Mouse (Mus musculus) ovary, postnatal 14 days (tissue): ENCODE results near the gene Gm572.

ENCODE experiments used
- DNase-seq: peaks from one replicate; pipeline ENCODE4 v3.0.0; 2022; ENCODE audit warnings: low spot score

The Gm572 gene

DNA sequence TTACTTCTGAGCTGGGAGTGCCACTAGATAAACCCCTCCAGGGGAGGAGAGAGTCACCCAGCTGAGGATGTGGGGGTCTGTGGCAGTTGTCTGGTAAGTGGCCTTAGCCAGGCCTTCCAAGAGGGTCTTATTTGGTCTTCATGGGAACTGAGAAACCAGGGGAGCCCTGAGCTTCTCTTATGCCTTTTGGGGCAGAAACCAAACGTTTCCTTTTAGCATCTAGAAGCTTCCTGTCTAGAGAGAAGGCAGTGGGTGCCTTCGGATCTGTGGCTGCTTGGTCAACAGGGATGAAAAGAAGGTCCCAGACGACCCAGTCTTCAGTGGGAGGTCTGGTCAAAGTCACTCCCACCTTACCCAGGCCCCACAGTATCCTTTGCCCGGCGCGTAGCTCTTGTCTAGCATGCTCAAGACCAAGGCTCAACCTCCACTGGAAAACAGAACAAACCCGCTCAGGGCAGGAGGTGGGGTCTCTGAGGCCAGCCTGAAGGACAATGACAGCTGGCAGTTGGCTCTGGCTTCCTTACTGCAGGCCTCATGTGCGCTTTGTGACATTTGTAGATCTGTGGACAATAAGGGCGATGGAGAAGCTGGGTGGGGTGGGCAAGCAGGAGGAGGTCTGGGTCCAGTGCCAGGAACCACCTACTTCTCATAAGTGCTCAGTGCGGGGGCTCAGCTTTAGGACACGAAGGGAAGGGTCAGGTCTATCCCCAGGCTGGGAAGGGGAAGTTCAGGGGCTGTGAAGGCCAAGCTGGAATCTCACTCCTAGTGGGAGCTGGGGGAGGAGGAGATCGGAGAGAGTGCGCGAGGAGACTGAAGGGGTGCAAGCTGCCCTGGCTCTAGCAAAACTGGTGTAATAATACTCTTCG lies at the start of gene Gm572:
Gene Gm572, plus strand, starts transcription at position 27 of the 866 bp plus-strand sequence.
- DNase-seq, result no peak

DNA sequence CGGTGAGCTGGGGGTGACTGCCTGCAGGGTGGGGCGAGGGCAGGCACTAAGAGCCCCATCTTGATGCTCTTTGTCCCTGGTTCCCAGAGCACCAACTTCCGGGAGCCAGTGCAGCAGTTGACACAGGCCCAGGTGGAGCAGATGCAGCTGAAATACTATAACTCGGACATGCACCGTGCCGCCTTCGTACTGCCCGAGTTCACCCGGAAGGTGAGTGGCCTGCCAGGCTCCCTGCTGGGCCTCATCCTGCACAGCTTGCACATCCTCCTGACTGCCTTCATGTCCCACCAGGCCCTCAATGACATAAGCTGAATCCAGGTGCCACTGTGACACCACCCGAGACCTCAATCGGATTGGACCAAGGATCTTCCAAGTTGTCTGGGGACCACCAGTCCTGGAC lies 49.1 kb upstream of the Gm572 start:
- DNase-seq, result no peak

DNA sequence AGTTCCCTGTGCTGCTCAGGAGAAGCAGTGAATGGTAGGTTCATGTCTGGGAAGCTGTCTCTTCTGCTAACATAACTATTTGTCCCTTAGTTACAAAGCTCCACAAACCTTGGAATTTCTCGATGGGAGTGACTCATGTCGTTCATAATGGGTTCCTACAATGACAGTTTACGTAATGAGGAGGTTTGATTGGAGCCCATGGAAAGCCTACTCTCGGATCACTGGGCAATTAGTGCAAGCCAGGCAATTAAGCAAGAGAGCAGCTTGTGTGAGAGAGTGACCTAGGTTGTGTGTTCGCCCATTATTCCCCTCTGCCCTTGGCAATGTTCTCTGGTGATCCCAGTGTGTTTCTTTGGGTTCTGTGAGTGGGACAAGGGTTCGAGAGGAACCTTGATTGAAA lies 47.2 kb upstream of the Gm572 start:
- DNase-seq, result no peak

DNA sequence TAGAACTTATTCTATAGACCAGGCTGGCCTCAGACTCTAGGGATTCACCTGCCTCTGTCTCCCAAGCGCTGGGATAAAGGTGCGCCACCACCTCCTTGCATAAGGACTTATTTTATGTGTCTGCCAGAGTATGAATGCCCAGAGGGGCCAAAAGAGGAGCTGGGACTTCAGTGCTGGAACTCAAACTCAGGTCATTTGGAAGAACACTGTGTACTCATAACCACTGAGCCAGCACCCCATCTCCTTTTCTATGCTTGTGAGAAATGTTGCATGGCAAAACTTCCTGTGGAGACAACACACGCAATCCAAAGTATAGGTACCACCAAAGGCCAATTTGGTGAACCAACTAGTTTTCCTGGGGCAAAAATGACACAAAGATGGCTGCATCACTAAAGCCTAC lies 46.4 kb upstream of the Gm572 start:
- DNase-seq, result no peak

DNA sequence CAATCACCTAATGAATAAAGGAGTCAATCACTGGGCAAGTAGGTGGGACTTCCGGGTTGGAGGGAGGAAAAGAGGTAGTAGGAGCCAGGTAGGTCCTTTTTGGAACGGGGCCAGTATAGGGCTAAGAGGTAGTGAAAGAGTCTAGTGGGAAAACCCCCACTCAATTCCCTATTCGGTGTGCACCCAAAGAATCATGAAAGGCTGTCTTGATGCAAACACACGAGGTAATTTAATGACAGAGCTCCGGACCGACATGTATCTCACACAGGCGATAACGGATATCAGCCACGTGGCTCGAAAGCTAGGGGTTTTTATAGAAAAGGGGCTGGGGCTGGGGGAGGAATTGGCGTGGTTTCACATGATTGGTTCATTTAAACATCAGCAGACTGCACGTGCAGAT lies 44.3 kb upstream of the Gm572 start:
- DNase-seq, result no peak

DNA sequence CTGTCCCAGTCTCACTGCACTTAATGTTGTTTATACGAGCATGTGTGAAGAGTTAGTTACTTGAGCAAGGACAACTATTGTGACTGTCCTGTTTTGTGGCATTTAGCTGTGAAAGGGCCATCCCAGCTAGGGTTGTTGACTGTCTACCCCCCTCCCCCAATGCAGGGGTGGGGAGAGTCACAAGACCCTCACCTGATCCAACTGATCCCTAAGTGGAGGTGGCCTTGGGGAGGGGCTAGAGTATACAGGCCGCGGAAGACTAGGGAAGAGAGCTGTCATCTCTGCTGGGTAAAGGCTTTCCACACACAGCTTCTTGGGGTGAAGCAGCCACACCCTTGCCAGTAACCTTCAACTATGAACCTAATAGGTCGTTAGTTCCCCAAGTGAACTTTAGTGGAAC lies 42.8 kb upstream of the Gm572 start:
- no peak for DNase-seq

DNA sequence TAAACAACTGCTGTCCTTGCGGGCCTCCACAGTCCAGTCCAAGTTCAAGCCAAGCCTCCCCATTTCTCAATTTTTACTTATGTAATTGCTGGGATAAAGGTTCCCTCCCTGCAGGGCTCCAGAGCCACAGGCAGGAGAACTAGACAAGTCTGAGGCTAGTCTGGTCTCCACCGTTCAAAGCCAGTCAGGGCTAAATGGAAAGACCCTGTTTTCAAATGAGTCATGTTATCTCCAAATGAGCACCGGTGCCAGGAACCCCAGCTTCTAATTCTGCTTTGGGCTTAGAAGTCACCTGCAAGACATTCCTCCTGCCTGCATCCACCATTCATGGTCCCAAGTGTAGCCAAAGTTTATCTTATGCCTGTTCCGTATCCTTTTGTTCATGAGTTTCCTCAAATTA lies 41.2 kb upstream of the Gm572 start:
- DNase-seq, result no peak

DNA sequence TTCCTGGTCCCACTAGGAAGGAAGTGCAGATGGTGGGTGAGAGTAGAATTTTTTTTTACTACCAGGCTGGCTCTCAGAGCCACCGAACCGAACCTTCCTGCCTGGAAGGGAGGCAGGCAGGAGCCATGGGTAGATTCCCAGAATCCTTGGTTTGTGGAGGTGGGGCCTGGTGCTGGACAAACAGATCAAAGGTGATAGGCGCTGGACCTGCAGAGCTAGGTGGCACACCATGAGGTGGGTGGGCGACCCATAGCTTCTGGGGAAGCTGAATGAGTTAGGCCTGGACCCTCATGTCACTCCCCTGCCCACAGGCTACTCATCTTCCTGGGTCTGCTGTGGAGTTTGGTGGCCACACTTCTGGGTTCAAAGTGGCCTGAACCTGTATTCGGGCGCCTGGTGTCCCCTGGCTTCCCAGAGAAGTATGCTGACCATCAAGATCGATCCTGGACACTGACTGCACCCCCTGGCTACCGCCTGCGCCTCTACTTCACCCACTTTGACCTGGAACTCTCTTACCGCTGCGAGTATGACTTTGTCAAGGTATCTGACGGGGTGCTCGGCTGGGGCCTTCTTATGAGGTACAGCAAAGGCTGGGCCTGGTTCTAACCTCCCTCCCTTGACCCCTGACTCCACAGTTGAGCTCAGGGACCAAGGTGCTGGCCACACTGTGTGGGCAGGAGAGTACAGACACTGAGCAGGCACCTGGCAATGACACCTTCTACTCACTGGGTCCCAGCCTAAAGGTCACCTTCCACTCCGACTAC lies 40.6 kb upstream of the Gm572 start, which contains the start of gene Masp2:
Gene Masp2, plus strand, starts transcription at position 198 of the 764 bp plus-strand sequence.
- DNase-seq, result no peak

DNA sequence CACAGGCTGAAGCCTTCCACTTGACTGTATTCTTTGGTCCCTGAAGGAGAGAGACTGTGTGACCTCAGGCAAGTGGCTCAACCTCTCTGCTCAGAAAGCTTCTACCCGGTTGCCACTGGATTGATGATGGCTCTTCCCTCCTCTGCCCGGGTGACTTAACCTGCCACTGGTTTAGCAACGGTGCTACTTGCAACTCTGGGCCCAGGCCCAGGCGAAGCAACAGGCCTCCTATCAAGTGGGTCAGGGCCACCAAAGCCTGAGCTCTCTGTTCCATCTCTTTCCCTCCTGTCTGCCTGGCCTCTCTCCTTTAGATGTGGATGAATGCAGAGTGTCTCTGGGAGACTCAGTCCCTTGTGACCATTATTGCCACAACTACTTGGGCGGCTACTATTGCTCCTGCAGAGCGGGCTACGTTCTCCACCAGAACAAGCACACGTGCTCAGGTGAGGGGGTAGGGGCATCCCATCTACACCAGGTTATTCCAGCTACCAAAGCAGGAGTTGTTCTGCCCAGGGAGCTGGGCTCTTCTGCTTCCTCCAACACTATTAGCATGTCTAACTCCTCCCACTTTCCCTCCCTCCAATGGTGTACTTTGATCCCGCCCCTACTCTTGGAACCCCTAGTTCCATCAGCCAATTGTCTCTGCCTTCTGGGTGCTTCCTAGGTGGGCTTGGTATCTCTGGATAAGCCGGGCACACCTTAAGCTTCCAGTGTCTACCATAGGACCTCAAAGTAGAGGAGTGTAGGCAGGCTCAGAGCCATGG lies 39.6 kb upstream of the Gm572 start:
- DNase-seq, result no peak

DNA sequence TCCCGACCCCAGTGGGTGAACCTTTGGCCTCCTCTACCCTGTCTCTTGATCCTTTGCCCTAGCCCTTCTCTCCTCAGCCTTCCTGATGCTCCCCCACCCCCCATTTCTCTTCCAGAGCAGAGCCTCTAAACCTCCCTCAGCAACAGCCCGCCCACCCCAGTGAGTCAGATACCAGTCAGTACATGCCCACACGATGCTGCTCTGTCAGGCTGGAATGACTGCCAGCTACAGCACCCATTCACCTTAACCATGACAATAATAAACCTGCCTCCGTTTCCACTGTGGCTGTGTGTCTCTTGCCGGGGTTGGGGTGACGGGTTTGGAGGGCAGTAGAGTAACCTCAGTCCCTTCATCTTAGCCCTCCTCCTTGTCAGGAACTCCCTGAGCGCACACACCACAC lies 39.0 kb upstream of the Gm572 start:
- no peak for DNase-seq

DNA sequence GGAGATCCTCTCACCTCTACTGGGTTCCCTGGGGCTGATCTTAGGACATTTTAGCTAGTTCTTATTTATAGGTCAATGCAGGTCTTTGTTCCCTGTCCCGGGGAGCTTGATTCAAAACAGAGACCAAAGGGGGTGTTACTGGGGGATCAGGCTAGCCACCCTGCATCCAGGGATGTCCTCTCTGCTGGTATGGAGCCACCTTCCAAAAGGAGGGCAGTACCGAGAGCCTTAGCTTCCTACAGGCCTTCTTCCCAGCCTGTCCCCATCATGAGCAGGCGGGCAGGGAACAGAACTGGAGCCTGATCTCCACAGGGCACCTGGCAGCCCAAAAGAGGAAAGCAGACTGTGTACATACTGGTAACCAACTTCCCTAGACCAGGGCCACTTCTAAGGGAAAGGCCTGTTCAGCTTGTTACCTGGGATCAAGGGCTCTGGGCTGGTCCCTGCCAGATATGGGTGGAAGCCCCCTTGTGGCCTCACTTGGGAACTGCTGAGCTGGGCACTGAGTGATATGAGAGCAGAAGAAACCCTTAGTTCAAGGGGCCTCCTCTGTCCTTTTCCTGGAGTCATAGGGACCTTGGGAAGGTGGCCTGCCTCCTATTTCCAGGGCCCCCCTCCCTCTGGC lies 38.5 kb upstream of the Gm572 start:
- DNase-seq, result peak; percentile 48

DNA sequence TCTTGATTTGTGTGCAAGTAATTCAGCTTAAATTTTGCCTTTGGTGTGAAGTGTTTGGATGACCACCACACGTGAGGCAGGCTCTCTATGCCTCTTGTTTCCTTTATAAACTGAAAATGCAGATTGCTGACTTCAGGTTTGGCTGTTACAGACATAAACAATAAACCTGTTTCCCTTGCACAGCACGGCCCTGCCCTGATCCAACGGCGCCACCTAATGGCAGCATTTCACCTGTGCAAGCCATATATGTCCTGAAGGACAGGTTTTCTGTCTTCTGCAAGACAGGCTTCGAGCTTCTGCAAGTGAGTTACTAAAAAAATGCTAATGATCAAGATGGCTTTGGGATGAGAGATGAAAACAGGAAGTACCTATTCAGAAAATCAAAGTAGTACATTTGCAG lies 35.4 kb upstream of the Gm572 start:
- peak; percentile 69 for DNase-seq

DNA sequence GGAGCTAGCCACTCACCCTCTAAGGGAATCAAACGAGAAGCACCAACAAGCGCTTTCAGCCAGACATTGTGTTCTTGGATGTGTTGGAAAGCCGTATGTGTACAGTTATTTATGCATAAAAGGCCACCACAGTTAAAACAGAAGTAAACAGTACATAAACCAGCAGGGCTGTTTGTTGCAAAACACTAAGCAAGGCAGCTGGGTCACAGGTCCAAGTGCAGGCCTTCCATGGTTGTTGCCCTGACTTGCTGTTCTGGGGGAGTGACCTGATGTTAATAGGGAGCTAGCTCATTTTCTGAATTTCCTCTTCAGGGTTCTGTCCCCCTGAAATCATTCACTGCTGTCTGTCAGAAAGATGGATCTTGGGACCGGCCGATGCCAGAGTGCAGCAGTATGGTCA lies 33.3 kb upstream of the Gm572 start:
- DNase-seq, result no peak

DNA sequence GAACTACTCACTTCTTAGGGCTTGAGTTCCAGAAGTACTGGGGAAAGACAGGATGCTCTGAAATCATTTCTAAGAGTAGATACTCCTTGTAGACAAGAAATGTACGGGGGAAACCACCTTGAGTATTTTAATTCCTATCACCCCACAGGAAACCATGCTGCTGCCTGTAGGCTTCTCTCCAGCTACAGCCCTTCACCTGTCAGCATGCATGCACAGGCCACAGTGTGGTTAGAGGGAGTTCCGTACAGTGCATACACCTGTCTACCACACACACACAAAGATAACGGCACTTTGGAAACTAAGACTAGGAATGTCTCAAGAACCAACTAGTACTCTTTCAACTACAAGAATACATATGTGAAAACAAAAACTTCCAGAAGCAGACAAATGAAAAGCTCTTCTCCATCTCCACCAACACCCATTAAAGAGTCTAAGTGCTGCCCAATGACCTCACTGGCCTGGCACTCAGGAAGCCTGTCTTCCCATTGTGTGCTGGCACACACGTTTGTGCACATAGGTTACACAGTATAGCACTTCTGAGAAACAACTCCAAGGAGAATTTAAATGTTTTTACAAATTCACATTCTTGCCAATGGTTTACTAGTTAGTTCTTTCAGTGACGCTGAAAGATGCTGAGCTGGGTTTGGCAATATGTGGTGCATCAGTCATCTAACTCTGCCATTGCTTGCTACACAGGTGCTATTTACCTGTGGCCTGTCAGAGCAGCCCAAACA lies 32.3 kb upstream of the Gm572 start:
- DNase-seq, result no peak

DNA sequence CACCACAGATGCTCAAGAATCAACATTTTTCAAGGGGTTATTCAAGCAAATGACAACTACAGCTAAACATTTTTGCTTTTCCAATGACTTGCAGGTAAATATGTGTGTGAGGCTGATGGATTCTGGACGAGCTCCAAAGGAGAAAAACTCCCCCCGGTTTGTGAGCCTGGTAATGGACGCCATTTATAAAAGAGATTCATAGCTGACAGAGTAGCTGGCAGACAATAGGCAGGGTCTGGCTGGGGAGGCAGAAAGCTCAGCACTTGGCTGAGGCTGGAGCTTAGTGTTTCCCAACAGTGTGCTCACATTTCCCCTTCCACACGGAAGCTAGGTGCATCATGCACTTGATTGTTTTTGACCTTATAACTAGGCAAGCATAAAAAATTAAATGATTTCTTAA lies 30.6 kb upstream of the Gm572 start:
- DNase-seq, result no peak

DNA sequence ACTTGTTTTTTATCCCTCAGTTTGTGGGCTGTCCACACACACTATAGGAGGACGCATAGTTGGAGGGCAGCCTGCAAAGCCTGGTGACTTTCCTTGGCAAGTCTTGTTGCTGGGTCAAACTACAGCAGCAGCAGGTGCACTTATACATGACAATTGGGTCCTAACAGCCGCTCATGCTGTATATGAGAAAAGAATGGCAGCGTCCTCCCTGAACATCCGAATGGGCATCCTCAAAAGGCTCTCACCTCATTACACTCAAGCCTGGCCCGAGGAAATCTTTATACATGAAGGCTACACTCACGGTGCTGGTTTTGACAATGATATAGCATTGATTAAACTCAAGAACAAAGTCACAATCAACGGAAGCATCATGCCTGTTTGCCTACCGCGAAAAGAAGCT lies 29.4 kb upstream of the Gm572 start:
- no peak for DNase-seq

DNA sequence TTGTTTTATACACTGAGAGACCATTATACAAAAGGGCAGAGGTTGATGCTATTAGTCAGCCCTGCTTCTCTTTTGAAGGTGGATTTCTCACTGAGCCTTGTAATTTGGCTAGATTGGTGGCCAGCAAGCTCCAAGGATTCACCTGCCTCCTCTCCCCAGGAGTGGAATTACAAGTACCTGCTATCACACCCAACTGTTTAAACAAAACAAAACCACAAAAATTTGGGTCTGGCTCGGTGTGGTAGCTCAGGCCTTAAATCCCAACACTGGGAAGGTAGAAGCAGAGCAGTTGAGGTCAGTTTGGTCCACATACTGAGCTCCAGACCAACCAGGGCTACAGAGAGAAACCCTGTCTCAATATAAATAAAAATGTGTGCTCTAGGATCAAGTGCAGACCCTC lies 23.3 kb upstream of the Gm572 start:
- DNase-seq, result no peak

DNA sequence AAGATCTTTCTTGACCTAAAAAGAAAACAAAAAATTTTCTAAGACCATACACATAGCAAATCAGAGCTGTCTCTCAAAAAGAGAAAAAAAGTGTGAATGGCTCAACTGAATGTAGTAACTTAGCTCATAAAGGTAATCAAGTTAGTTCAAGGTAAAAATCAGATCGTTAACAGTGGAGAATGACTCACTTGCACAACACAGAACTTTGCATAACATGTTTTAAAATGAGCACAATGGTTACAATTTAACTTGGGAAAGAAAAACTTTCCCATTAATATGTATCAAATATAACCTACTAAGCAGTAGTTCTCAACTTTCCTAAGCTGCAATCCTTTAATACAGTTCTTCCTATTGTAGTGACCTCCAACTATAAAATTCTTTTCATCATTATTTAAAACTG lies 22.4 kb upstream of the Gm572 start:
- DNase-seq, result no peak

DNA sequence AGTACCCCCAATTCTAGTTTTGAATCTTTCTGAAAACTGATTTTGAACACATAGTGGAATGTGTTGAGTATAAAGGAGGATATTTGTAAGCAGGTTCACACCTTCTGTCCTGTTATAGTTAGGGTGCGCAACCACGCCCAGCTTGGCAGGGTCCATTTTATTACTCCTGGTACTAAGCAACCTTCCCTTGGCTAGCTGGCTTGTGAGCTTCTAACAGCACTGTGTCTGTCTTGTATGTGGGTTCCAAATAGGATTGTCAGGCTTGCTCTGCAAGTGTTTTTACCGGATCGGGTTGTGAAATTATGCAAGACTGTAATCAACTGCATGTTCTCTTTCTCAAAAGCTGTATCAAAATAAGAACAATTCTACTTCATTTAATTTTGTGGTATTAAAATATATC lies 20.6 kb upstream of the Gm572 start:
- DNase-seq, result no peak

DNA sequence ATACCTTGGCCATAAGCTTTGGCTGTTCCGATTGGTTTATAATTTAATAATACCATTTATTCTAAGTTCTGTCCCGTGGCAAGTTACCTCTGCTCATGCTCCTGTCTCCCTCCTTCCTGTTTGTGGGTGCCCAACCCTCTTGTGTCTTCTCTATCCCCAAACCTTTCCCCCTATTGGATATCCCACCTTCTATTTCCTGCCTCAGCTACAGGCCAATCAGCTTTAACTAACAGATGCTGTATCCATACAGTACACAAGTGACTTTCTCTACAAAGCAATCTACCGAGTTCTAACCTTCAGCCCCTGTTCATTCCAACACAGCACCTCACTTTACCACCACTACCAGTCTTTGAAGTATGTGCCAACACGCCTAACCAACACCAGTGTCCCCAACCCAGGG lies 19.5 kb upstream of the Gm572 start:
- DNase-seq, result no peak

DNA sequence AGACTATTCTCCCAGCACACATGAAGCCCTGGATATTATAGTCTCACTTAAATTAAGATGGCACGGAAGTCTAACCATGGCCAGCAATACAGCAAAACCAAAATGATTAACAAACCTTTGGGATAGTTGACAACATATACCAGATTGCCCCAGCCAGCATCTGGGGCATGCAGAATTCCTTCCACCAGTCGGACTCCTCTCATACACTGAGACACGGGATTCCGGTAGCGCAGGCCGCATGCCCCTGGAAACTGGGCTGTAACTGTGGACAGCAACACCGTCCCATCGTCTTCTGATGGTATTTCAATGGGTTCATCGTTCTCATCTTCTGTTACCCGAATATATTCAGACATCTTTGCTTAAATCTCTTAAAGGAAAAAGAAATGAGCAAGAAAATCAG lies 18.1 kb upstream of the Gm572 start:
- no peak for DNase-seq
